Mouse (Mus musculus): Measurements from ENCODE around the gene Emx1.

- TF ChIP-seq CTCF (IDR thresholded peaks at IDR 0.05; ENCODE audit: extremely low read depth, insufficient read depth, low read length) = no peak
- TF ChIP-seq POLR2A (IDR thresholded peaks at IDR 0.05; ENCODE audit: extremely low read depth, insufficient read depth, low read length) = no peak
Observed at GRCm38 (mm10) chr6:85224442-85224891, 37.2 kb downstream of the Emx1 start.
